Mouse (Mus musculus) spleen, adult 2 months (tissue): ENCODE results near the gene Hs6st3. TPM values are rescaled to one million over a fixed set of nuclear protein-coding genes. Genes with fewer than 3 reads are reported as not detected.

ENCODE experiments used
- DNase-seq, 2 experiments: peaks; one replicate each; pipeline versions ENCODE4 v3.0.0 to v3.0.0-alpha.2; 2012 to 2021; ENCODE audit warnings: low spot score in 2 of 2, low read depth in 1 of 2
- H3K27ac ChIP-seq: fragments of 200-500 bp; 2 replicates; pipeline ENCODE4 v1.5.1; 2012; ENCODE audit warnings: low read length, inconsistent platforms; ENCODE audit not compliant: insufficient read depth
- H3K27me3 ChIP-seq: fragments of 200-500 bp; 2 replicates; pipeline ENCODE4 v1.6.1; 2012; ENCODE audit warnings: mild to moderate bottlenecking, moderate library complexity, low read length, inconsistent platforms; ENCODE audit not compliant: control insufficient read depth, insufficient read depth
- H3K36me3 ChIP-seq: fragments of 200-500 bp; 2 replicates; pipeline ENCODE4 v1.6.1; 2012; ENCODE audit warnings: mild to moderate bottlenecking, low read length, inconsistent platforms; ENCODE audit not compliant: control insufficient read depth, insufficient read depth
- H3K4me1 ChIP-seq: fragments of 200-500 bp; 2 replicates; pipeline ENCODE4 v1.6.1; 2011; ENCODE audit warnings: inconsistent platforms; ENCODE audit not compliant: control insufficient read depth, insufficient read depth, insufficient read length
- H3K4me3 ChIP-seq: fragments of 200-500 bp; 2 replicates; pipeline ENCODE4 v1.5.1; 2011; ENCODE audit warnings: mild to moderate bottlenecking, inconsistent platforms; ENCODE audit not compliant: insufficient read depth, insufficient read length; ENCODE audit errors: extremely low read depth
- CTCF ChIP-seq: fragments of 200-500 bp; IDR thresholded peaks from 2 replicates; pipeline ENCODE4 v1.5.1; 2011; ENCODE audit warnings: mild to moderate bottlenecking, inconsistent platforms; ENCODE audit not compliant: insufficient read depth, insufficient read length, insufficient replicate concordance; ENCODE audit errors: extremely low read depth
- POLR2A ChIP-seq: fragments of 200-500 bp; IDR thresholded peaks from 2 replicates; pipeline ENCODE4 v1.6.1; 2011; ENCODE audit warnings: low read depth, low read length, inconsistent platforms
- WGBS: fragments of 180-500 bp; shearing (Covaris S2); methylation state at CpG from one replicate; pipeline ENCODE4 v1.1.7; 2018; 5-methylcytosine and 5-hydroxymethylcytosine counted together
- polyA plus RNA-seq: library from polyadenylated mRNA; depleted of rRNA; stranded (reverse); fragments of >200 nt; gene quantifications from 2 replicates; pipeline ENCODE4 v1.2.3, GENCODE M21; 2012

Gene Hs6st3
- polyA plus RNA-seq, 1 experiment = not detected

GRCm38 (mm10) chr14:119633090-119633489 is 494.9 kb downstream of the Hs6st3 start:
- DNase-seq = no peak
- Histone ChIP-seq H3K4me3 (no peak overlapping the region), H3K4me1 (no peaks in the 10 kb centered on the region), H3K27me3 (no peaks in the 10 kb centered on the region), H3K36me3 (no peaks in the 10 kb centered on the region), H3K27ac (no peak overlapping the region)
- WGBS = 61% methylated on average over 3 of the region's 3 CpGs
- TF ChIP-seq CTCF (no peak), POLR2A (no peak)

DNA sequence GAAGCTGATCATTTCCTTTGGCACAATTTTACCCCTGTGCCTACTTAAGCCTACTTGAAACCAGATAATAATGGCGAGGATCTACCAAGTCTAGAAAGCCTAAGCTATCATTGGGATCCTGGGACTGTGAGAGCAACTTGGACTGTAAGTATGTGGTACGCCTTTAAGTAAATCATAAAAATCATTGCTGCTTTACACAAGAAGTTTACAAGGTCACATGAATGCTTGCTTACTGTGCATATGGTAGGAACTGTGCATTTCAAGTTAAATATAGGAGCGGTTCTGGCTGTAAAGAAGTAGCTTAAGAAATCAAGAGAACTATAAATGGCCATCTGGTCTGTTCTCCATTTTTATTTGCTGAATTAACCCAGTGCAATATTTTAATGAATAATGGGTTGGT is 495.5 kb downstream of the Hs6st3 start:
- no peak for TF ChIP-seq POLR2A
- no peak for TF ChIP-seq CTCF
- H3K27me3 ChIP-seq = no peaks in the 10 kb centered on the region
- whole genome bisulfite sequencing = 79% methylated on average over 3 of the region's 3 CpGs

GRCm38 (mm10) chr14:119642874-119643273 is 504.7 kb downstream of the Hs6st3 start:
- no peaks in the 10 kb centered on the region for H3K27me3 ChIP-seq
- DNase-seq = no peak
- H3K27ac ChIP-seq = no peak overlapping the region
- WGBS = 96% methylated on average over 1 of the region's 1 CpGs
- TF ChIP-seq POLR2A = no peak
- TF ChIP-seq CTCF = no peak
- H3K4me1 ChIP-seq = no peaks in the 10 kb centered on the region
- no peak overlapping the region for H3K4me3 ChIP-seq
- H3K36me3 ChIP-seq = no peaks in the 10 kb centered on the region

More for the DNA sequence above, 495.5 kb downstream of the Hs6st3 start:
- Histone ChIP-seq H3K27ac (no peak overlapping the region), H3K36me3 (no peaks in the 10 kb centered on the region), H3K4me1 (no peaks in the 10 kb centered on the region), H3K4me3 (no peak overlapping the region)
- no peak for DNase-seq

- H3K36me3 ChIP-seq = no peaks in the 10 kb centered on the region
- no peaks in the 10 kb centered on the region for H3K27me3 ChIP-seq
- no peak overlapping the region for H3K4me3 ChIP-seq
- no peaks in the 10 kb centered on the region for H3K4me1 ChIP-seq
- TF ChIP-seq CTCF = no peak
- no peak for TF ChIP-seq POLR2A
- no peak for DNase-seq
- no peak overlapping the region for H3K27ac ChIP-seq
- WGBS = 93% methylated on average over 12 of the region's 12 CpGs
These were observed 505.7 kb downstream of the Hs6st3 start for GRCm38 (mm10) chr14:119643840-119644239.

DNA sequence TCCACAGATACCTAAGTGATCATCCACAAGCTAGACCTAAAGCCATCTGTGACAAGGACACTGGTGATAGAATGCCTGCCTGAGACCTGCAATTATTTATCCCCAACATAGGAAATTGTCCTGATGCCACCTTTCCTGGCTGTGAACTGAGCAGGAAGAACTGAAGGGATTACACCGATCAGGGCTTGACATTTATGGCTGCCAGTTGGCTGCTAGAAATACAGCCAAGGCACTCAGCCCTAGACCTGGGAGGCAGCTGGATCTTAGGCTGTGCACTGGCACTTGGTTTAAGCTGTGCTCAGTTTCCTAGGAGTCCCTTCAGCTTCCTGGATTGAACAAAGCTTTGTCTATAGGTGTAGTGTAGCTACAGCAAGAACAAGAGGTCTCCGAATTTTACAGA is 518.8 kb downstream of the Hs6st3 start:
- Histone ChIP-seq H3K27ac (no peak overlapping the region), H3K4me1 (no peaks in the 10 kb centered on the region), H3K36me3 (no peaks in the 10 kb centered on the region), H3K27me3 (no peaks in the 10 kb centered on the region), H3K4me3 (no peak overlapping the region)
- TF ChIP-seq CTCF = no peak
- no peak for TF ChIP-seq POLR2A
- DNase-seq = no peak
- 58% methylated on average over 2 of the region's 2 CpGs for WGBS

DNA sequence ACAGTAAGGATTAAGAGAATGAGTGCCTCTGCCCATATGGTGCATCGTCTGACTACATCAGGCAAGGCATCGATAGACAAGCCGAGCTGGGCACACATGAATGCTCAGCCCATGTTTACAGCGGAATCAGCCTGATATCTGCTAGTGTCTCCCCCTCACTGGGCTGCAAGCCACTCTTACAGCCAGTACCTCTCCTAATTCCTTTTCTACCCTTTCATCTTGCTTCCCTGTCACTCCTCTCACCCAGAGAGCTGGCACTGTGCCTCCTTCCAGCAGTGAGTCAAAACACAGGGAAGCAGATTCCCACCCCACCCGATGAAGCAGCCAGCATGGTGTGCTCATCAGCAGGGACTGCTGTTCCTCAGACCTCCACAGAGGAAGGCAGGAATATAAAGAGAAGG is 527.6 kb downstream of the Hs6st3 start:
- Histone ChIP-seq H3K4me3 (no peak overlapping the region), H3K4me1 (no peaks in the 10 kb centered on the region), H3K27me3 (no peaks in the 10 kb centered on the region), H3K27ac (no peak overlapping the region), H3K36me3 (no peaks in the 10 kb centered on the region)
- 89% methylated on average over 5 of the region's 5 CpGs for WGBS
- TF ChIP-seq CTCF = no peak
- TF ChIP-seq POLR2A = no peak
- DNase-seq = no peak

DNA sequence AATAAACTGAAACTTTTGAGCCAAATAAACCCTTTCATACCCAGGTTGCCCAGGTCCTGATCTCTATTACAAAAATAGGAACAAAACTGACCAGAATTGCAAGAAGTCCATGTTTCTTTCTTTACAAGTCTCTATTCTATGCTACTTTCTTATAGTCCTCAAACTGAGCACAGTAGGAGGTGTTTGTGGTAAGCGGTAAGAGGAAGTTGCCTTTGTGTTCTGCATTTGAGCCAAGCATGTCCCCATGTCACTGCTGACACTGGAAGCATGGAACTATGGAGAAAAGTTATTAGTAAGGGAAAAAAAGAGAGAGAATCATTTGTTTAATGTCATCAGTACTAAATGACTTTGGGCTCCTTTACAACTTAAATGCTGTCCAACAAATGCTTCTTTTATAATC is 529.3 kb downstream of the Hs6st3 start:
- H3K4me3 ChIP-seq = no peak overlapping the region
- H3K27ac ChIP-seq = no peak overlapping the region
- H3K36me3 ChIP-seq = no peaks in the 10 kb centered on the region
- H3K27me3 ChIP-seq = no peaks in the 10 kb centered on the region
- TF ChIP-seq CTCF (no peak), POLR2A (no peak)
- WGBS = 39% methylated on average over 1 of the region's 1 CpGs
- no peaks in the 10 kb centered on the region for H3K4me1 ChIP-seq
- no peak for DNase-seq
